Mouse (Mus musculus): ENCODE results near the gene Arsg. TPM values are rescaled to one million over a fixed set of nuclear protein-coding genes. Genes with fewer than 3 reads are reported as not detected.
"Not testable (repeated sequence)": the region's sequence is repeated elsewhere in the genome, so short reads cannot be mapped to it uniquely, and the experiment has no call there.

The Arsg gene
- polyA plus RNA-seq, 1 experiment = 4.4 TPM

- Histone ChIP-seq H3K4me3 (replicated peaks; ENCODE audit: extremely low read depth, low read depth, low read length) (no peak overlapping the region), H3K4me1 (ENCODE audit: control insufficient read depth, insufficient read depth, low read length) (no peaks in the 10 kb centered on the region)
- TF ChIP-seq CTCF (IDR thresholded peaks at IDR 0.05; ENCODE audit: insufficient read depth, low read length) (no peak), POLR2A (IDR thresholded peaks at IDR 0.05; ENCODE audit: borderline replicate concordance, extremely low read depth, low read depth, low read length) (no peak)
- DNase-seq = no peak
- WGBS = 70% methylated on average over 10 of the region's 10 CpGs
These were observed 15.0 kb downstream of the Arsg start for GRCm38 (mm10) chr11:109487991-109488684.

DNA sequence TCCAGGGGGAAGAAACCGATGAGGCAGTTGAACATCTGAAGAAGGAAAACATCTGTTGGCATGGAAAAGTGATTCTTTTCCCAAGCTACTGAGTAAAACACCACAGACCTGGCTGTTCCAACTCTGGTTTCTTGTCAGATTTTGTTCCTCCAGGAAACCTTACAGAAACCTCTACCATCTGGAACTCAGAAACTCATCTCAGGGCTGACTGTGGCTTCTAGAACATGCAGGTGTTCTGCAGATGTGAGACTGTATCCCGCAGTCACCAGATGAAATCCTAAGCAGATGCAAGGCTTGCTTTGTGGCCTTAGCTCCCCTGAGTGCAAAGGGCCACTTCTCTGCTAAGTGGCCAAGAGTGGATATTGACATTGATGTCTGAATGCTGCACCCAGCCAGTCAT lies 16.6 kb downstream of the Arsg start:
- no peak for DNase-seq
- TF ChIP-seq POLR2A (IDR thresholded peaks at IDR 0.05; ENCODE audit: borderline replicate concordance, extremely low read depth, low read depth, low read length) (no peak), CTCF (IDR thresholded peaks at IDR 0.05; ENCODE audit: insufficient read depth, low read length) (no peak)
- no peak overlapping the region for H3K4me3 ChIP-seq (replicated peaks; ENCODE audit: extremely low read depth, low read depth, low read length)
- H3K4me1 ChIP-seq (ENCODE audit: control insufficient read depth, insufficient read depth, low read length) = no peaks in the 10 kb centered on the region
- 72% methylated on average over 2 of the region's 2 CpGs for WGBS

GRCm38 (mm10) chr11:109491844-109492243 lies 18.7 kb downstream of the Arsg start:
- no peak for TF ChIP-seq CTCF (IDR thresholded peaks at IDR 0.05; ENCODE audit: insufficient read depth, low read length)
- TF ChIP-seq POLR2A (IDR thresholded peaks at IDR 0.05; ENCODE audit: borderline replicate concordance, extremely low read depth, low read depth, low read length) = no peak
- Histone ChIP-seq H3K4me3 (replicated peaks; ENCODE audit: extremely low read depth, low read depth, low read length) (no peak overlapping the region), H3K4me1 (ENCODE audit: control insufficient read depth, insufficient read depth, low read length) (peaks cover 3% of the 10 kb centered on the region; the same call in 1 of the 2 replicates)
- DNase-seq = no peak
- 80% methylated on average over 4 of the region's 4 CpGs for WGBS

DNA sequence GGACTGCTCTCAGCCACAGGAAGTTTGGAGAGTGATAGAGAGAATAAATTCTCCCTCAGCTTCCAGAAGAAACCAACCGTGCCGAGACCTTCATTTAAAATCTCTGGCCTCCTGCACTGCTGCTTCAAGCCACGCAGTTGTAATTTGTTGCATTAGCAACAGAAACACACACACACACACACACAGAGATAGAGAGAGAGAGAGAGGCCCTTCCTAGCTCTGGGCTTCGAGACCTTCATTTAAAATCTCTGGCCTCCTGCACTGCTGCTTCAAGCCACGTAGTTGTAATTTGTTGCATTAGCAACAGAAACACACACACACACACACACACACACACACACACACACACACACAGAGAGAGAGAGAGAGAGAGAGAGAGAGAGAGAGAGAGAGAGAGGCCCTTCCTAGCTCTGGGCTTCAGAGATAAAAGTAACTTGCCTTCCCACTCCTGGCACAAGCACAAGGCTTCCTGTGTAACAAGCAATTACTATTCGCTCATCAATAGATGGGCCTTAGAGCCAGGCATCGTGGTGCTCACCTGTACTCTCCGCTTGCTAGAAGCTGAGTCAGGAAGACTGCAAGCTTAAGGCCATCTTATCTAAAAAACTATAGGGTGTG lies 19.8 kb downstream of the Arsg start:
- not testable (repeated sequence) for DNase-seq; H3K4me1 ChIP-seq (ENCODE audit: control insufficient read depth, insufficient read depth, low read length); H3K4me3 ChIP-seq (replicated peaks; ENCODE audit: extremely low read depth, low read depth, low read length)
- 72% methylated on average over 8 of the region's 8 CpGs for WGBS

DNA sequence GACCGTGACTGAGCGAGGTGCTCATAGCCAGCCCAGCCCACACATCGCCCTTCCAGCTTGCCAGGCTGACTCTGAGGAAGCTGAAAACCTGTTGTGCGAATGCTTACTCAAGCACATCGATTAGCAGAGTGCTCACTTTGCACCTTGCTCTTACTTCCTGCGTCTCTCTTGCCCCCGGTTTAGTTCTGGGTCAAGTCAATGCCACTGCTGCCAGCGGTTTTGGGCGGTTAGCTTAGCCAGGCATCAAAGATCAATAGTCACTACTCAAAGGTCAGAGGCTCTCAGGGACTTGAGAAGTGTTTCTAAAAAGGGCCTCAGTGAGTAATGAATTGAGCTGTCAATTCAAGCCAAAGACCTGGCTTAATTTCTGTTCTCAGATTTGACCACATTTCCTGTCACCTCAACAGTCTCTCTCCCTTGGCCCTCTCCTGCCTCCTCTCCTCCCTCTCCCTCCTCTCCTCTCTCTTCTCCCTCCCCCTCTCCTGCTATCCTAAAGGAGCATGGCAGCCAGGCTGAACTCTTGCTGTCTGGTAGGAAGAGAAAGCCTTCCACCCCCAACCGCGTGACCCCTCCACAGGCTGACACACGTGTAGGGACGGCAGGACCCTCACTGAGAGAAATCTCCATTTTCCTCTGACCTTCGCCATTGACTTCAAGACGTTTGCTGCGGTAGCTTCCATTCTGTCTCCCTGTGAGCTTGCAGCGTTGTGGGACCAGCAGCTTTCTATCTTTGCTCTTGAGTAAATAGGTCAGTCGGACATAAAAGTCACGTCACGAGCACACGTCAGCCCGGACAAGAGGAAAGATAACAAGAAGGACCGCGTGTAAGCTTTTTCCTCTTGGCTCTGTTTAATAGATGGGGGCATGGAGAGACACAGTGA lies 22.0 kb downstream of the Arsg start:
- DNase-seq = no peak
- TF ChIP-seq POLR2A (IDR thresholded peaks at IDR 0.05; ENCODE audit: borderline replicate concordance, extremely low read depth, low read depth, low read length) (no peak), CTCF (IDR thresholded peaks at IDR 0.05; ENCODE audit: insufficient read depth, low read length) (no peak)
- Histone ChIP-seq H3K4me1 (ENCODE audit: control insufficient read depth, insufficient read depth, low read length) (peaks cover 5% of the 10 kb centered on the region), H3K4me3 (replicated peaks; ENCODE audit: extremely low read depth, low read depth, low read length) (no peak overlapping the region)
- 45% methylated on average over 24 of the region's 24 CpGs for WGBS

DNA sequence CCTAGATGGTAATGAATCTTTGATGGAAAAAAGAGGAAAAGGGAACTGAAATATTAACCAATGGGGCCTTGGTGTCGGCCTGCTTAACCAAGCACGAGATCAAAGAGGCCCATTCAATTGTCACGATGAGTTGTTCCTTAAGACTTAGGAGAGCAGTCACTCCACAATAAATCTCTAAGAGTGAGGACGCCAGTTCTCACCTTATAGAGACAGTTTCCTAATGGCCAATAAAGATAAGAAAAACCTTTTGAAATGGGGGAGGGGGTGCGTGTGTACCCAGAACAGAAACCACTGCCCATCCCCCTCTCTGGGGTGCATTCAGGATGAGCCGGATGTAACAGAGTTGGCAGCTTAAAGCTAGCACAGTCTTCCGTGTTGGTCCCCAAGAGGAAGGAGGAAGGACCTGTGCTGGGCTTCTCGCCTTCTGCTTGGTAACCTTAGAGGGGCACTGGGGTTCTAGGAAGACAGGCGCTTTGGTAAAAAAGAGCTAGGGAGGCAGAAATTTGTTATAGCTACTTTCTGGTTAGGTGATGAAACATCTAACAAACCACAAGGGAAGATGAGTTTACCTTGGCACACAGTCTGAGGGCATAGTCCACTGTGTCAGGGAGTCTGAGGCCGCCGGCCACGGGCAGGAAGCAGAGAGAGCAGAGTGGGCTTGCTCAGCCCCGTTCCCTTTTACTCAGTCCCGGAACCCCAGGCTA lies 22.7 kb downstream of the Arsg start:
- no peak overlapping the region for H3K4me3 ChIP-seq (replicated peaks; ENCODE audit: extremely low read depth, low read depth, low read length)
- no peak for TF ChIP-seq POLR2A (IDR thresholded peaks at IDR 0.05; ENCODE audit: borderline replicate concordance, extremely low read depth, low read depth, low read length)
- TF ChIP-seq CTCF (IDR thresholded peaks at IDR 0.05; ENCODE audit: insufficient read depth, low read length) = no peak
- DNase-seq = no peak
- peaks cover 5% of the 10 kb centered on the region for H3K4me1 ChIP-seq (ENCODE audit: control insufficient read depth, insufficient read depth, low read length)
- WGBS = 23% methylated on average over 14 of the region's 14 CpGs

DNA sequence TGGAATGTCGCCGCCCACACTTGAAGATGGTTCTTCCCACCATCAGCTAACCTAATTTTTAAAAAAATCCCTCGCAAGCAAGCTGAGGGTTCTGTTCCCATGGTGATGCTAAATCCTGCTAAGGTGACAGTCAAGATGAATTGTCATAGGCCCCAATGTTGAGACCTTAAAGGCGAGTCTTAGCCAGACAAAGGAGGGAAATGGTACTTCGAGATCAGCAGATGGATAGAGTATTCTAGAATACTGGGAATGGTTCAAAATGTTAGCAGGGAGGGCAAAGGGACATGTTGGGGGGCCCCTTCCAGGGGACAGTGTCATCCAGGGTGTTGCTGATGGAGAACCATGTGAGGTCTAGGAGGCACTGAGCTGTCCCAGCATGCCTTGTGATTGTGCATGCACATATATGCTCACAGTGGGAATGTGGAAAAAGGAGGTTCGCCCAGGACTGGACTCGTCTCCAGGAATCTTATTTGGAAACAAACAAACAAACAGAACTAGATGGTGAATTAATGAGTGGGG lies 23.4 kb downstream of the Arsg start:
- 76% methylated on average over 7 of the region's 7 CpGs for WGBS
- Histone ChIP-seq H3K4me1 (ENCODE audit: control insufficient read depth, insufficient read depth, low read length) (peaks cover 5% of the 10 kb centered on the region), H3K4me3 (replicated peaks; ENCODE audit: extremely low read depth, low read depth, low read length) (no peak overlapping the region)
- no peak for TF ChIP-seq CTCF (IDR thresholded peaks at IDR 0.05; ENCODE audit: insufficient read depth, low read length)
- TF ChIP-seq POLR2A (IDR thresholded peaks at IDR 0.05; ENCODE audit: borderline replicate concordance, extremely low read depth, low read depth, low read length) = no peak
- no peak for DNase-seq

GRCm38 (mm10) chr11:109496996-109497714 lies 24.0 kb downstream of the Arsg start:
- Histone ChIP-seq H3K4me3 (replicated peaks; ENCODE audit: extremely low read depth, low read depth, low read length) (no peak overlapping the region), H3K4me1 (ENCODE audit: control insufficient read depth, insufficient read depth, low read length) (peaks cover 5% of the 10 kb centered on the region)
- WGBS = 85% methylated on average over 6 of the region's 6 CpGs
- TF ChIP-seq POLR2A (IDR thresholded peaks at IDR 0.05; ENCODE audit: borderline replicate concordance, extremely low read depth, low read depth, low read length) = no peak
- no peak for TF ChIP-seq CTCF (IDR thresholded peaks at IDR 0.05; ENCODE audit: insufficient read depth, low read length)
- no peak for DNase-seq
